Mouse (Mus musculus) brain, embryonic 18.5 days (tissue): ENCODE results near the gene Ebf1.
"Not testable (repeated sequence)": the region's sequence is repeated elsewhere in the genome, so short reads cannot be mapped to it uniquely, and the experiment has no call there.

Experiments
- DNase-seq: peaks from one replicate; pipeline ENCODE4 v3.0.0-alpha.2; 2012; ENCODE audit warnings: low read depth, low spot score

Ebf1 gene

DNA sequence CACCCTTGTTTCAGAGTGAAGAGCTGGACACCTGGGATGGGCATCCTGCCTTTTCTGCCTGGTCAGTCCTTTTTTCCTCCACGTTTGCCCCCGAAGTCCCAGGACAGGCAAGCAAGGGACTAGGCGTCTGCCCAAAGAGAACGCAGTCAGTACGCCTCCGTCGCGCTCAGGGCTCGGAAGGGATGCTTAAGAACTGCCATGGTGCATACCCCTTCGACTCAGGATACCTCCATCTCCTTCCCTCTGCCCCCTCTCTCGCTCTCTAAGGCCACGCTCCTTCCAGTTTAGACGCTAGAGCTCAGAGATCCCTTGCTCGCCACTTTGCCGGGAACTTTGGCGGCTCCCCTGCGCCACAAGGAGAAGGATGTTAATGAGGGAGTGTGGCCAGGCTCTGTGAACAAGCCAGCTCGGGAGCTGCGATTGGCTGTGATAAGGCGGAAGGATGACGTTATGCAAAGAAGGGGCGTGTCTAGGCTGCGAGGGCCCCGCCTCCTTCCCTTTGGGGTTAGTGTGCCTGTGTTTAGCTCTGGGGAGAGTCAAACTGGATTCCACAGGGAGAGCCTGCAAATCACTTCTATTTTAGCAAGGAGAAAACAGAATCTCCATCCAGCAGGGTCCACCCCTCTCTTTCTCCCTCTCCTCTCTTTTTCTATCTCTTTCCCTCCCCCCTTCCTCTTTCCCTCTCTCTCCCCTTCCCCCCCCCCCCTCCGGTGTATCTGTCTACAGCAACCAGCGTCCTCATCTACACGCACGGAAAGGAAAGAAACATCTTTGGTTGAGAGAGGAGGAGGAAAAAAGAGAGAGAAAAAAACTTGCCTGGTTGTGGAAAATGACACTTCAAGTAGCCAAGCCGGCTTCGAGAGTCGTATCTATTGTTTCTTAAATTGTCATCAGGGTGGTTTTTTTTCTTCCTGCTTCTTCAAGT lies at the start of gene Ebf1:
Gene Ebf1, plus strand, starts transcription at position 530 of the 925 bp plus-strand sequence.
- peak; percentile 76 for DNase-seq

GRCm38 (mm10) chr11:44570336-44570735 lies 46.8 kb upstream of the Ebf1 start:
- not testable (repeated sequence) for DNase-seq

DNA sequence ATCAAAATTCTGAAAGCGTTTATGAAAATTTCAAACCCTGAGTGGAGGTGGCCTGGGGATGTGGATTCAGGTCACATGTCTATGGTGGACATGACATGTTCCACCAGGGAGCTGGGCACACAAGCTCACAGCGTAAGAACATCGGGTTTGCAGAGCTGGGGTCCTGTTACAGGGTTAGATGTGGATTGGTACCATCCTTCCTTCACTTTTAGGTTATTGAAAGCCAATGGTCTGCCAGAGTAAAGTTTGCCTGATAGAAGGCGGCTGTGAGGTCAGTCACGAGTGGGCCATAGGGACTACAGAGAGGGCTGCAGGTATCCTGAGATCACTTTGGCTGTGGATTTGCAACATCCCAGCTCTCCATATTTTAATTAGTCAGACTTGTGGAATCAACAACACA lies 44.3 kb upstream of the Ebf1 start:
- DNase-seq: no peak

DNA sequence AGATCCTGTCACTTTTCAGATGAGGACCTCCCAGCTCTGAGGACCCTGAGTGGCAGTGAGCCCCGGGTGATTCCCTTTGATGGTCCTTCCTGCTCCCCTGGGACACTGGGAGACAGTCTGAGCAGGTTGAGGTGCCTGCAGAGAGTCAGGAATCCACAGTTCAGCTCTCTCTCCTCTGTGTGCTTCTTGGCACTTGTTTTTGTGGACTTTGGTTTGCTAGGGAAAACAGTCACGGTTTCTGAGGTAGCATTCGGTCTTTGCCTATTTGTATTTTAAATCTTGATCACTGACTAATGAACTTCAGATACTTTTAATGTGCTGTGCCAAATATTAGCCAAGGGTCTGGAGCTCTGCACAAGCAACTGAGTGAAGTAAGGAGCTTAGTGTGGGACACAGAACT lies 43.7 kb upstream of the Ebf1 start:
- no peak for DNase-seq

- DNase-seq: no peak
Measured at GRCm38 (mm10) chr11:44574391-44574790, 42.7 kb upstream of the Ebf1 start.

- no peak for DNase-seq
Measured at GRCm38 (mm10) chr11:44574820-44575219, 42.3 kb upstream of the Ebf1 start.

- DNase-seq: no peak
Measured at GRCm38 (mm10) chr11:44577911-44578310, 39.2 kb upstream of the Ebf1 start.

DNA sequence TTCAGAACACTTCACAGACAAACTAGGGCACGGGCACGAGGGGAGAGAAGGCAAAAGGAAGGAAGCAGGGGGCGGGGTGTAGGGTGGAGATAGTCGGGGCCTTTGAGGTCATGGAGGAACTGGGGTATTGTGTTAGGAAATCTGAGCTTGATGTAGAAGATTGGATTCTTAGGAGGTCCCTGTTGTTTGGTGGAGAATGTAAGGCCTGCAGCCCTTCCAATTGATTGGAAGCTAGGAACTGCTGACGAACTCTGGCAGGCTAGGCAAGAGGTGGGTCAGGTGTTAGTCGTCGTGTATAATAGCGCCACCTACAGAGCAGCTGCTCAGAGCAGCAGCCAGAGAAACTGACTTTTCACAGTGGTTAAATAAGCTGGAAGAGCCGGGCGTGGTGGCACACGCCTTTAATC lies 35.8 kb upstream of the Ebf1 start:
- DNase-seq: no peak

GRCm38 (mm10) chr11:44586047-44586696 lies 30.9 kb upstream of the Ebf1 start:
- DNase-seq: peak; percentile 67

- DNase-seq: no peak
Measured at GRCm38 (mm10) chr11:44593016-44593415, 24.1 kb upstream of the Ebf1 start.

GRCm38 (mm10) chr11:44594768-44595167 lies 22.3 kb upstream of the Ebf1 start:
- DNase-seq: no peak

DNA sequence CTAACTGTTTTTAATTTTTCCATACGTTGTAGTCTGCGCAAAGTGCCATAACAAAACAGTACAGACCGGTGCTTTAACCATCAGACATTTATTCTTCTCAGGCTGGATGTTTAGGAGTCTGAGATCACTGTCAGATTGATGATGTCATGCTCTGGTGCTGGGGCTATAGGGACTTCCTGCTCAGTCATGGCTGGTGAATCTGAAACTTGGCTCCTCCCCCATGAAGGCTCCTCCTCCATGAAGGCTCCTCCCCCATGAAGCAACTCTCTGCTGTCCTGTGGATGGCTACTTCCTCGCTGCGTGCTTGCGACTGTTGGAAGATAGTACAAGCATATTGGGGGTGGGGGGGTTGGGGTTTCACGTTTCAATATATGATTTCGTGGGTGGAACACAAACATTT lies 10.2 kb upstream of the Ebf1 start:
- DNase-seq: no peak

- DNase-seq: no peak
Measured at GRCm38 (mm10) chr11:44608646-44609045, 8.5 kb upstream of the Ebf1 start.

- DNase-seq: peak; percentile 74
Measured at GRCm38 (mm10) chr11:44610971-44611781, 5.9 kb upstream of the Ebf1 start.

- DNase-seq: no peak
Measured at GRCm38 (mm10) chr11:44612156-44612555, 5.0 kb upstream of the Ebf1 start.

DNA sequence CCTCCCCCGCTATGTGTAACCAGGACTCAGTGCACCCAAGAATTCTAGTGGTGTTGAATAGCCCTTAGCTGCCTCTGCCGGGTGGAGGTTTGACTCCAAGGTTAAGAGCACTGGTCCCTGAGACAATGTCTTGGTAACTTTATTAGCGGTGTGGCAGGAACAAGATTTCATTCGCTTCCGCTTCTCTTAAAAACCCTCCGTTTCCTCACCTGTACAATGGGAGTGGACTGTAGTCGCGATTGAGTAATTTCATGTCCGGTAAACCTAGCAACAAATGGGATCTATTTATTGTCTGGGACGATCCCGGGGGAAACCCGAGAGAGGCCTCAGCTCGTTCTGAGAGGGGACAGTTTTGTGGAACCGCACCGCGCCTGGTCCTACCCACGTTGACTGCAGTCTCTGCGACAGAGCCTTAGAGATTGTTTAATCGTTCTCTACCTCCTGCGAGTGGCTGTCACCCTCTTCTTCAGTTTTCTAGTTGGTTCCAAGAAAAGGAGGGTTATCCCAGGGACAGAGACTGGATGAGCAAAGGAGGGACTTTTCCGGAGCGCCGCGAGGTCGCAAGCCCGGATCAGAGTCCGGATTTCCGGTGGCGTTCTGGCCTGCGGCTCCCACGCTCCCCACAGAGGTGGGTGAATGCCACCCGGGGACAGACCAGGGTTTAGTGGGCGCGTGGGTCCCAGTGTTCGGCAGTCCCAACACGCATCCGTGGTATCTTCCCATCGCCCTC lies 4.3 kb upstream of the Ebf1 start:
- DNase-seq: no peak

GRCm38 (mm10) chr11:44613411-44614180 lies 3.5 kb upstream of the Ebf1 start:
- DNase-seq: no peak

- DNase-seq: no peak
Measured at GRCm38 (mm10) chr11:44616078-44616787, 884 bp upstream of the Ebf1 start.

GRCm38 (mm10) chr11:44617734-44618586 lies 843 bp downstream of the Ebf1 start:
- DNase-seq: no peak
